Mouse (Mus musculus) liver, embryonic 14.5 days (tissue): Measurements from ENCODE around the gene Cks1b. TPM values are rescaled to one million over a fixed set of nuclear protein-coding genes. Genes with fewer than 3 reads are reported as not detected.

ENCODE experiments used
- ATAC-seq: fragments of 200-750 bp; cut with Nextera tagmentation; 2 replicates; pipeline ENCODE4 v1.8.0; 2017; ENCODE audit warnings: moderate number of reproducible peaks, mild to moderate bottlenecking, moderate library complexity; ENCODE audit not compliant: insufficient read depth
- DNase-seq, 3 experiments: peaks; one replicate each; pipeline ENCODE4 v3.0.0-alpha.2; 2012 to 2013; ENCODE audit warnings: low read depth in 3 of 3, low spot score in 3 of 3
- H3K27ac ChIP-seq: fragments of 300-500 bp; sonication (generic); 2 replicates; pipeline ENCODE4 v1.5.1; 2014; ENCODE audit warnings: moderate library complexity, mild to moderate bottlenecking, control low read depth, inconsistent platforms
- H3K27me3 ChIP-seq: fragments of 300-500 bp; sonication (generic); 2 replicates; pipeline ENCODE4 v1.6.1; 2014; ENCODE audit warnings: mild to moderate bottlenecking, low read length, moderate library complexity; ENCODE audit not compliant: control insufficient read depth, insufficient read depth
- H3K36me3 ChIP-seq: fragments of 300-500 bp; sonication (generic); replicated peaks from 2 replicates; pipeline ENCODE4 v1.6.1; 2014; ENCODE audit warnings: low read depth; ENCODE audit not compliant: control insufficient read depth, insufficient read depth
- H3K4me1 ChIP-seq, 2 experiments: fragments of 200-500 bp in 1 of 2; fragments of 300-500 bp in 1 of 2; sonication (generic) in 1 of 2; replicated peaks; 2 replicates each; pipeline ENCODE4 v1.6.1; 2012 to 2014; ENCODE audit warnings: antibody characterized with exemption in 1 of 2, inconsistent platforms in 1 of 2, low read length in 1 of 2; ENCODE audit not compliant: control insufficient read depth in 2 of 2, insufficient read depth in 2 of 2
- H3K4me2 ChIP-seq: fragments of 300-500 bp; sonication (generic); 2 replicates; pipeline ENCODE4 v1.6.1; 2014; ENCODE audit warnings: low read depth, mild to moderate bottlenecking, control low read depth, moderate library complexity
- H3K4me3 ChIP-seq, 2 experiments: fragments of 200-500 bp in 1 of 2; fragments of 300-500 bp in 1 of 2; sonication (generic) in 1 of 2; 2 replicates each; pipeline ENCODE4 v1.5.1; 2012 to 2014; ENCODE audit warnings: low read depth in 2 of 2, low read length in 2 of 2, mild to moderate bottlenecking in 2 of 2, control low read depth in 1 of 2, inconsistent platforms in 1 of 2, moderate library complexity in 1 of 2; ENCODE audit not compliant: insufficient read depth in 1 of 2
- H3K9ac ChIP-seq: fragments of 300-500 bp; sonication (generic); replicated peaks from 2 replicates; pipeline ENCODE4 v1.6.1; 2014; ENCODE audit warnings: mild to moderate bottlenecking, control low read depth, moderate library complexity
- H3K9me3 ChIP-seq: fragments of 300-500 bp; sonication (generic); 2 replicates; pipeline ENCODE4 v1.6.1; 2016; ENCODE audit warnings: low read length, mixed read lengths; ENCODE audit not compliant: control insufficient read depth
- CTCF ChIP-seq: IDR thresholded peaks from 2 replicates; pipeline ENCODE4 v1.5.1; 2016; ENCODE audit warnings: antibody characterized with exemption, low read depth, control low read depth
- EP300 ChIP-seq: IDR thresholded peaks from 2 replicates; pipeline ENCODE4 v1.6.1; 2016; ENCODE audit warnings: antibody characterized with exemption, low read depth
- WGBS: fragments of 180-500 bp; shearing (Covaris S2); extraction: QIAGEN DNeasy Blood & Tissue Kit; methylation state at CpG from one replicate; pipeline ENCODE4 v1.1.7; 2014; ENCODE audit not compliant: insufficient replicate concordance; 5-methylcytosine and 5-hydroxymethylcytosine counted together
- polyA plus RNA-seq, 2 experiments: library from polyadenylated mRNA; depleted of rRNA in 1 of 2; stranded (reverse) in 1 of 2; unstranded in 1 of 2; fragments of >200 nt; fragmentation: Nextera tagmentation in 1 of 2; extraction: Ambion mirVana in 1 of 2; gene quantifications; 2 replicates each; pipeline versions ENCODE4 v1.2.1 to v1.2.3; 2012 to 2014

Gene Cks1b
- polyA plus RNA-seq, 2 experiments = 133 to 295 TPM

GRCm38 (mm10) chr3:89448720-89449537 is 30.7 kb upstream of the Cks1b start:
- peak overlapping the region; percentile 54 for H3K4me2 ChIP-seq
- peak overlapping the region; percentile 13 for H3K27ac ChIP-seq

GRCm38 (mm10) chr3:89440691-89441090 is 22.5 kb upstream of the Cks1b start:
- no peaks in the 10 kb centered on the region for H3K36me3 ChIP-seq
- peaks cover 4 to 17% of the 10 kb centered on the region in 2 experiments for H3K4me1 ChIP-seq
- H3K27ac ChIP-seq = no peak overlapping the region
- TF ChIP-seq CTCF (no peak), EP300 (no peak)
- no peak overlapping the region for H3K4me3 ChIP-seq
- DNase-seq = no peak
- no peaks in the 10 kb centered on the region for H3K9me3 ChIP-seq
- no peak for ATAC-seq
- no peak overlapping the region for H3K4me2 ChIP-seq
- H3K9ac ChIP-seq = no peak overlapping the region
- WGBS = 77% methylated on average over 2 of the region's 2 CpGs
- no peaks in the 10 kb centered on the region for H3K27me3 ChIP-seq

More at GRCm38 (mm10) chr3:89448720-89449537, 30.7 kb upstream of the Cks1b start:
- Histone ChIP-seq H3K36me3 (no peaks in the 10 kb centered on the region), H3K4me1 (peaks cover 2 to 11% of the 10 kb centered on the region in 2 experiments; a peak in 2 of 4 replicates), H3K9ac (0 out of 2 replicates have a peak overlapping the region, but pooled peaks have one; percentile 20), H3K9me3 (no peaks in the 10 kb centered on the region), H3K27me3 (no peaks in the 10 kb centered on the region), H3K4me3 (no peak overlapping the region)
- TF ChIP-seq EP300 = no peak
- TF ChIP-seq CTCF = no peak
- ATAC-seq = peak; percentile 86
- 35% methylated on average over 13 of the region's 13 CpGs for WGBS
- peak in 2 of 3 experiments; percentile 41 to 53 for DNase-seq

GRCm38 (mm10) chr3:89437269-89437668 is 19.1 kb upstream of the Cks1b start:
- no peak for DNase-seq
- H3K4me2 ChIP-seq = peak overlapping the region; percentile 79
- H3K9me3 ChIP-seq = no peaks in the 10 kb centered on the region
- 19% methylated on average over 5 of the region's 5 CpGs for WGBS
- peak overlapping the region; percentile 63 for H3K9ac ChIP-seq
- peaks cover 4 to 17% of the 10 kb centered on the region in 2 experiments for H3K4me1 ChIP-seq
- no peak overlapping the region for H3K27ac ChIP-seq
- H3K4me3 ChIP-seq = peak overlapping the region; percentile 34 to 59; a peak in 3 of 4 replicates
- no peak for ATAC-seq
- H3K36me3 ChIP-seq = peaks cover 10% of the 10 kb centered on the region
- TF ChIP-seq CTCF = no peak
- TF ChIP-seq EP300 = no peak
- H3K27me3 ChIP-seq = no peaks in the 10 kb centered on the region

- Histone ChIP-seq H3K4me1 (peaks cover 4 to 17% of the 10 kb centered on the region in 2 experiments), H3K27me3 (no peaks in the 10 kb centered on the region), H3K4me3 (peak within 1 kb of the TSS; percentile 59 to 85), H3K27ac (no peak within 1 kb of the TSS), H3K9me3 (no peaks in the 10 kb centered on the region), H3K36me3 (peaks cover 12% of the 10 kb centered on the region), H3K9ac (peak within 1 kb of the TSS; percentile 63), H3K4me2 (peak within 1 kb of the TSS; percentile 79)
- TF ChIP-seq EP300 (no peak), CTCF (no peak)
- ATAC-seq (peak; percentile 79), DNase-seq (peak; percentile 60 to 67 (median 65))
- 3% methylated on average over 16 of the region's 16 CpGs for WGBS
Observed at GRCm38 (mm10) chr3:89436176-89437113, 18.3 kb upstream of the Cks1b start, which contains the start of gene Pbxip1. TSS of gene Pbxip1 (plus strand) at chr3:89436706.
